Mouse (Mus musculus) stomach, postnatal 0 days (tissue): ENCODE results near the gene Stra6. TPM values are rescaled to one million over a fixed set of nuclear protein-coding genes. Genes with fewer than 3 reads are reported as not detected.
A peak's percentile ranks its signal among the peaks of the same experiment; 100 is the strongest.

ENCODE experiments used
- ATAC-seq: fragments of 200-750 bp; cut with Nextera tagmentation; 2 replicates; pipeline ENCODE4 v1.8.0; 2017; ENCODE audit not compliant: low FRiP score, low TSS enrichment
- DNase-seq: peaks from one replicate; pipeline ENCODE4 v3.0.0-alpha.2; 2016; ENCODE audit warnings: low spot score
- H3K27ac ChIP-seq: fragments of 300-500 bp; sonication (generic); replicated peaks from 2 replicates; pipeline ENCODE4 v1.5.1; 2014; ENCODE audit warnings: mild to moderate bottlenecking, control low read depth
- H3K27me3 ChIP-seq: fragments of 300-500 bp; sonication (generic); 2 replicates; pipeline ENCODE4 v1.6.1; 2014; ENCODE audit warnings: low read length; ENCODE audit not compliant: control insufficient read depth, insufficient read depth
- H3K36me3 ChIP-seq: fragments of 300-500 bp; sonication (generic); 2 replicates; pipeline ENCODE4 v1.6.1; 2014; ENCODE audit warnings: low read length, mixed read lengths; ENCODE audit not compliant: control insufficient read depth, insufficient read depth
- H3K4me1 ChIP-seq: fragments of 300-500 bp; sonication (generic); replicated peaks from 2 replicates; pipeline ENCODE4 v1.6.1; 2014; ENCODE audit warnings: antibody characterized with exemption; ENCODE audit not compliant: control insufficient read depth, insufficient read depth
- H3K4me2 ChIP-seq: fragments of 300-500 bp; sonication (generic); replicated peaks from 2 replicates; pipeline ENCODE4 v1.6.1; 2014; ENCODE audit warnings: low read depth, mild to moderate bottlenecking, control low read depth, moderate library complexity
- H3K4me3 ChIP-seq: fragments of 300-500 bp; sonication (generic); 2 replicates; pipeline ENCODE4 v1.5.1; 2014; ENCODE audit warnings: low read depth, low read length, control low read depth
- H3K9ac ChIP-seq: fragments of 300-500 bp; sonication (generic); 2 replicates; pipeline ENCODE4 v1.6.1; 2014; ENCODE audit warnings: mild to moderate bottlenecking, low read length, control low read depth, mixed read lengths
- H3K9me3 ChIP-seq: fragments of 300-500 bp; sonication (generic); 2 replicates; pipeline ENCODE4 v1.6.1; 2016; ENCODE audit warnings: low read length; ENCODE audit not compliant: control insufficient read depth
- CTCF ChIP-seq: IDR thresholded peaks from 2 replicates; pipeline ENCODE4 v1.5.1; 2016; ENCODE audit warnings: antibody characterized with exemption, low read depth, mild to moderate bottlenecking, moderate library complexity
- EP300 ChIP-seq: optimal IDR thresholded peaks from 2 replicates; pipeline ENCODE3; 2016; ENCODE audit warnings: antibody characterized with exemption
- WGBS: fragments of 180-500 bp; shearing (Covaris S2); extraction: QIAGEN DNeasy Blood & Tissue Kit; methylation state at CpG from one replicate; pipeline ENCODE4 v1.1.7; 2014; 5-methylcytosine and 5-hydroxymethylcytosine counted together
- polyA plus RNA-seq: library from polyadenylated mRNA; unstranded; fragments of >200 nt; fragmentation: Nextera tagmentation; extraction: Ambion mirVana; gene quantifications from 2 replicates; pipeline ENCODE4 v1.2.1, GENCODE M21; 2015

Gene Stra6
- polyA plus RNA-seq, 1 experiment from 2014 or later, result 0.18 TPM

DNA sequence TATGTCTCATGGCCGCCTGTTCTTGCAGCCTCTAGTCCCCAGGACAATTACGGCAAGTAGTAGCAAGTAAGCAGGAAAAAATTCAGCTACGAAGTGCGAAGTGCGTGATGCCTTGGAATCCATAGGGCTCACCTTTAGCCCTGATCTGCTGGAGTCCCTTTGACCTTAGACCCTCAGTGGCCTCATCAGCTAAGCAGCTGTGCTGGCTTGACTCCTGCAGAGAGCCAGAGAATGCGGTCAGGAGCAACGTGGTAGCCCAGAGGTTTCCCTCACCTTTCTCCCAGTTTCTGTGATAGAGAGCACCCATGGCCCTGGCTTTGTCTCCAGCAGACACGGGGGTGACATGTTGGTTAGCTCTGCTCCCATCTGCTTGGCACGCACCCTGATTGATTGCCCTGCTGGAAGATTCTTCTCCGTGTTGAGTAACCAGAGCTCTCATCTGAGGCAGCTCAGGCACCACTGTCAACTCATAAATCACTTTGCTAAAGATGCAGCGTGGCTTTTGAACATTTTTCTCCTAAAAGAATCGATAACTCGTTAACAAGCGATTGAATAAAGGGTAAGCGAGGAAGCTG lies 42.1 kb downstream of the Stra6 start:
- no peaks in the 10 kb centered on the region for H3K9me3 ChIP-seq
- no peaks in the 10 kb centered on the region for H3K4me1 ChIP-seq
- TF ChIP-seq EP300 (no peak), CTCF (no peak)
- ATAC-seq (no peak), DNase-seq (no peak)
- H3K4me2 ChIP-seq, result no peak overlapping the region
- H3K4me3 ChIP-seq, result no peak overlapping the region
- no peaks in the 10 kb centered on the region for H3K36me3 ChIP-seq
- H3K9ac ChIP-seq, result no peak overlapping the region
- no peak overlapping the region for H3K27ac ChIP-seq
- no peaks in the 10 kb centered on the region for H3K27me3 ChIP-seq
- WGBS, result 48% methylated on average over 15 of the region's 15 CpGs

DNA sequence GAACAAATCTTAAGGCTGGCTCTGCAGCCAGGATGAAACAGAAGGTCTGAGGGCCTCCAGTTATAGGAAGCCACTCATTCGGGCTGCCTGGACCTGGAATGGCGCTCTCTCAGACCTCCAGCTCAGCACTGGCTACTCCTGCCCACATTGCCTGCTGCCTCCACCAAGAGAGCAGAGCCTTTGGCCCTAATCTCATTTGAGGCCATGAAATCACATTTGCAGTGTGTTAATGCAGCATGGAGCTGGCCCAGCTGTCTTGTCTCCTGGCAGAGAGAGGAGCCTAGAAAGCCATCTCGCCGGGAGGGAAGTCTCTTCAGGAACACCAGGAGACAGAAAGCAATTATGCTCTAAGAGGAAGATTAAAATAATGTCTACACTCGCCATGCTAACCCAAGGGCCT lies 43.9 kb downstream of the Stra6 start:
- Histone ChIP-seq H3K27ac (no peak overlapping the region), H3K4me2 (no peak overlapping the region), H3K36me3 (no peaks in the 10 kb centered on the region), H3K4me3 (no peak overlapping the region), H3K9ac (no peak overlapping the region), H3K4me1 (no peaks in the 10 kb centered on the region), H3K27me3 (no peaks in the 10 kb centered on the region), H3K9me3 (no peaks in the 10 kb centered on the region)
- ATAC-seq (no peak), DNase-seq (no peak)
- 45% methylated on average over 5 of the region's 5 CpGs for WGBS
- TF ChIP-seq CTCF, result no peak
- no peak for TF ChIP-seq EP300

DNA sequence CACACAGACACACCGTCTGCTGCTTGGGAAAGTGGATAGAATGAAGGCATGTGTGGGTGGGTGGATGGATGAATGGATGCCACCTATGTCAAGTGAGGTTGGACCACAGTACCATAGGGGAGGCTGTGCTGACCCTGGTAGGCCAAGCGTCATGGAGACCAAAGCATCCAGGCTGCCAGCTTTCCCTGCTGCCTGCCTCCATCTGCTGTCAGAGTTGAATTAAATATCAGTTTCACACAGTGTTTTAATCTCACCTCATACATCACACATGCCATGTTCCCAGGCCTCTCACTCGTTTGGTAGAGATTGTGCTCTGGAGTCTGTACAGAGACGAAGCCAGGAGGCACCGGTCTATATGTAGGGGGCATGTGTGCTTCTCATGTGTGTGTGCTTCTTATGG lies 47.2 kb downstream of the Stra6 start:
- WGBS, result 65% methylated on average over 5 of the region's 5 CpGs
- no peaks in the 10 kb centered on the region for H3K36me3 ChIP-seq
- no peaks in the 10 kb centered on the region for H3K9me3 ChIP-seq
- TF ChIP-seq CTCF (no peak), EP300 (no peak)
- DNase-seq, result no peak
- H3K4me1 ChIP-seq, result no peaks in the 10 kb centered on the region
- H3K4me3 ChIP-seq, result no peak overlapping the region
- no peak overlapping the region for H3K9ac ChIP-seq
- H3K4me2 ChIP-seq, result no peak overlapping the region
- no peak for ATAC-seq
- H3K27ac ChIP-seq, result no peak overlapping the region
- no peaks in the 10 kb centered on the region for H3K27me3 ChIP-seq

DNA sequence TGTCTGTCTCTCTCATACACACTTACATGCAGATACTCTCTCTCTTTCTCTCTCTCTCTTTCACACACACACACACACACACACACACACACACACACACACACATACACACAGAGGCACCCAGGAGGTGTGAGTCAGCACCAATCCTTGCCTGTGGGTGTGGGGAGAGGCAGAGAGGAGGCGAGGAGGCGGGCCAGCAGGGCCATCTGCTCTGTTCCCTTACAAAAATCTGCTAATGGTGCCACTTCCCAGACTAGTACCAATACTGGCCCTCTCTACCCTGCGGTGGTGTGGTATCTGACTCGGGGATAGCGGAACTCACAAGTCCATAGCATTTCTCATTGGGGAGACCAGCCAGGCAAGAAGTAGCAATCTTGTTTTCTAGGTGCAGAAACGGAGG lies 47.8 kb downstream of the Stra6 start:
- H3K4me1 ChIP-seq, result no peaks in the 10 kb centered on the region
- no peak overlapping the region for H3K4me2 ChIP-seq
- H3K27ac ChIP-seq, result no peak overlapping the region
- no peak overlapping the region for H3K9ac ChIP-seq
- H3K27me3 ChIP-seq, result no peaks in the 10 kb centered on the region
- ATAC-seq, result peak; percentile 66; the same call in 1 of the 2 replicates
- no peak overlapping the region for H3K4me3 ChIP-seq
- no peaks in the 10 kb centered on the region for H3K36me3 ChIP-seq
- WGBS, result 64% methylated on average over 6 of the region's 6 CpGs
- H3K9me3 ChIP-seq, result no peaks in the 10 kb centered on the region
- peak; percentile 56 for DNase-seq
- TF ChIP-seq EP300 (no peak), CTCF (no peak)

DNA sequence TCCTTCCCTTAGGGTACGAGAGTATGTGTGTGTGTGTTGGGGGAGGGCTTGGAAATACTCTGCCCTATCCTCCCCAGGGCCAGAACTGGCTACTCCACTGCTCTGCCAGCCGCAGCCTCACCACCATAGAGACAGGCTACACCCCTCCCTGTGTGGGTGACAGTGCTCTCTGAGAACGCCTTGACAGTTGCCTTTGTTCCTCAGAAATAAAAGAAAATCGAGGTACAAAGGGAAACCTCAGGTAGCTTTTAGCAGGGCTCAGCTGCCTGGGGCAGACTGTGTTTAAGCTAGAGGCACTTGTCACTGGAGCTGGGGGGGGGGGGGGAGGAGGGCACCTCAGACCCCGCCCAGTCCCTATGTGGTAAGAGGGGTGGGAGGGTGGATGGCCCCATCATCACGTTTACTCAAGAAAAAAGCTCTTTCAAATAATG lies 48.7 kb downstream of the Stra6 start:
- Histone ChIP-seq H3K27ac (no peak overlapping the region), H3K4me3 (no peak overlapping the region), H3K27me3 (no peaks in the 10 kb centered on the region), H3K9ac (no peak overlapping the region), H3K36me3 (no peaks in the 10 kb centered on the region), H3K9me3 (no peaks in the 10 kb centered on the region), H3K4me1 (no peaks in the 10 kb centered on the region), H3K4me2 (no peak overlapping the region)
- 31% methylated on average over 5 of the region's 6 CpGs for WGBS
- no peak for TF ChIP-seq EP300
- DNase-seq (no peak), ATAC-seq (no peak)

DNA sequence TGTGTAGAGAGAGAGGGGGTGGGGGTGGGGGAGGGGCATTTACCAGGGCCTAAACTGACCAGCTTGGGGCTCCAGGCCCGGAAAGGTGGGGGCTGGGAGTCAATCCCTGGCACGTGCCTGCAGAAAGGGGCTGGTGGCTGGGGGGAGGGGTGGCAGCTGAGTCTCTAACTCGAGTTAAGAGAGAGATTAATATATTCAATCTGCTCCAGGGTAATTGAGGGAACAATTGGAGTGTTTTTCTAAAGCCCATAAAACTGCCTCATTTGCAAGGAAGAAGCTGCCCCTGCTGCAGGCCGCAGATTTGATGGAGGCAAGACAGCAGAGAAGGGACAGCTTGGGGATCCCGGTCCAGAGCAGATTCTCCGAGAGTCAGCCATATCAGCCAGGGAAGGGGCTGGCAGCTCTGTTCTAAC lies 49.3 kb downstream of the Stra6 start:
- no peaks in the 10 kb centered on the region for H3K36me3 ChIP-seq
- no peak overlapping the region for H3K9ac ChIP-seq
- H3K4me1 ChIP-seq, result no peaks in the 10 kb centered on the region
- no peak for TF ChIP-seq EP300
- no peak for TF ChIP-seq CTCF
- no peak overlapping the region for H3K27ac ChIP-seq
- H3K4me2 ChIP-seq, result no peak overlapping the region
- WGBS, result 30% methylated on average over 6 of the region's 6 CpGs
- H3K27me3 ChIP-seq, result no peaks in the 10 kb centered on the region
- H3K4me3 ChIP-seq, result no peak overlapping the region
- DNase-seq (peak; percentile 29), ATAC-seq (no peak)
- no peaks in the 10 kb centered on the region for H3K9me3 ChIP-seq
